Mouse (Mus musculus): ENCODE results near the gene Chrne.

Gene Chrne

GRCm38 (mm10) chr11:70619101-70619500 is at the start of gene Chrne:
Gene Chrne (minus strand): TSS chr11:70619216.
- DNase-seq = no peak

DNA sequence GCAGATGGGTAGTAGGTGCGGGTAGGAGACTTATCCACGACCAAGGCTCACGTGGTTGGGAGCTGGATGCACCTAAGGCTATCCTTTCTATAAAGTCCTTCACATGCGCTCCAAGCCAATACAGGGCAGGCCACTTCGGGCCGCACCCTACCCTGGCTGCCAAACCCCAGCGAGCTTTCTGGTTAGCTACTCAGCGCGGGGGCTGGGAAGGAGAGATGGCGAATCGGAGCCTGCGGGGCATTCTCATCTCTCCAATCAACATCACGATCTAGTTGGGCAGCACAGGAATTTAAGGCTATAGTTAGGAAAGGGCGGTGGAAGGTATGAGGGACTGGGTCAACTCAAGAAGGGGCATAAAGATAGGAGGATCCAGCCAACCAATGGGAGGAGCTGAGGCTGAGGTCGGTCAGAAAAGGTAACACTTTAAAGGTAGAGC is 49.3 kb upstream of the Chrne start:
- no peak for DNase-seq

DNA sequence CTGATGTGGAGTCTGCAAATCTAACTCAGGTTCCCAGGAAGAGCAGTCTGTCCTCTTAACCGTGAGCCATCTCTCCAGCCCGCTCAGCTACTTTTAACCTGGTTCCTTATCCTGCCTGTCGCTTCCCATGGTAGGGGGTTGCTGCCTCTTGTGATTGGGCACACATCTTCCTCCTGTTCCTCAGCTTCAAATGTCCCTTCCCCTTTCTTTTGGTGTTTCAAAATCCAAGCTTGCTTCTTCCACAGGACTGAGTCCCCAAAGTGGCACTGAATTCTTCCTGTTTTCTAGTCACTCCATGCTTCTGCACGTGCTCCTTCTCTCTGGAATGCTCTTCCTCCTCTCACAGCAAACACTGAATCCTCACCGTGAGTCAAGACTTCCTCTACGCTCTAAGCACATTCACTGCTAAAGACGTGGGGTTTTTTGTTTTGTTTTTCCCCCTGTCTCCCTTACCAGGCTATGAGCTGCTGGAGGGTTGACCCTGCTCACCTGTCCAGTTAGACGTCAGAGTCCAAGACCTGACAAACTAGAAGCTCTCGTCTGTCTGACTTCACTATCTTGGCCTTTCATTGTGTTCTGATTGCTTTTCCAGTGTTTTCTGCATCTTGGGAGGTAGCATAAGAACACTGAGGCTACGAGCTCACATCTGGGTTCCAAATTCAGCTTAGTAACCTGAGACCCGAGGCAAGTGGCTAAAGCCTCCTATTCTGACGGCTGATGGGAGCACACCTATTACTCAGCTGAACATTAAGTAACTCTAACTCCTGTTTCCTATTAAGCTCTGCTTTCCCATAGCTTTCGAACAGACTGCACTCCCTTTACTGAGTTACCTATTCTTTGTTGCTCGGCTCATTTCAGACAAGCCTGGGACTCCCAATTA is 48.5 kb upstream of the Chrne start:
- no peak for DNase-seq

DNA sequence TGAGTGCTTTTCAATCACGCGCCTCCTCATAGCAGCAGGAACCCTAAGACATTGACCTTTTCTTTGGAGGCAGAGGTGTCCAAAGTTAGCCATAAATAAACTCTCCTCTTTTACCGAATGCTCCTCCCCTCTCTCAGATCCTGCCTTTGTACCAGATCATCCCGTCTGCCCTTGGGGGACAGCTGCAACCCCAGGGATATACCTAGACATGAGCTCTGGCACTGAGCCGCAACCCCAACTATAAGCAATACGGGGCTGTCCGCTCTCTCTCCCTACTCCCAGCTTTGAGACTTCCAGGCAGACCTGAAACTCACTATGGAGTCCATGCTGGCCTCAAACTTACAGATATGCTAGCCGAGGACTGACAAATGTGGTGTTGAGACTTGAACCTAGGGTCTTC is 47.7 kb upstream of the Chrne start:
- DNase-seq = no peak

DNA sequence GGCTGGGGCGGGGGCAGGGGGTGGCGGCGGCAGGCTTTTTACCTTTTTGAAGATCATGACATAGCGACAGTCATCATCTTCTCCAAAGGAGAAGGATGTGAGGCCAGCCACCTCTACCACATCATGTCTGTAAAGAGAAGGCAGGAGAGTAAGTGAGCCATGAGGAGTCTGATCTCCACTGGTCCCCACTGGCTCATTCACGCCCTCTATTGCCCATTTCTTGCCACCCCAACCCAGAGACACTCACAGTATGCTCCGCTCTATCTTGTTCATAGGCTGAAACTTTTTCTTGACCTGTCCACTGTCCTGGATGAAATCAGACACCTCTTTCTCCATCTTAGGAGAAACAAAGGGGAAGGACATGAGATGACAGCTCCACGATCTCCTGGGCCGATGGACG is 45.7 kb upstream of the Chrne start:
- DNase-seq = no peak

- no peak for DNase-seq
Observed at GRCm38 (mm10) chr11:70663957-70664356, 44.9 kb upstream of the Chrne start.

- DNase-seq = no peak
Observed at GRCm38 (mm10) chr11:70663101-70663500, 44.1 kb upstream of the Chrne start.

GRCm38 (mm10) chr11:70660571-70660970 is 41.6 kb upstream of the Chrne start:
- DNase-seq = peak; percentile 35

DNA sequence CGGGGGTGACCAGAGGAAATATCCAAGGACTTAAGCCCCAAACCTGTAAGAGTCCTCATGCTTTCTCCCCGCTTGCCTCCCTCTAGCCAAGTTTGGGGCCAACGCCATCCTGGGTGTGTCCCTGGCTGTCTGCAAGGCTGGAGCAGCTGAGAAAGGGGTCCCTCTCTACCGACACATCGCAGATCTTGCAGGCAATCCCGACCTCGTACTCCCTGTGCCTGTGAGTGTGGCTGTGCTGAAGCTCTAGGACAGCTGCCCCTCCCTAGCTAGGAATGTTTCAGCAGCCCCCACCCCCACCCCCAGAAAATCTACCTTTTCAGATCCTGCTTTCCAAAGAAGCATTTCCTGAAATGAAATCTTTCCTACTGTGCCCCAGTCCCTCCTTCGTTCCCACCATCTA is 39.9 kb upstream of the Chrne start:
- no peak for DNase-seq

DNA sequence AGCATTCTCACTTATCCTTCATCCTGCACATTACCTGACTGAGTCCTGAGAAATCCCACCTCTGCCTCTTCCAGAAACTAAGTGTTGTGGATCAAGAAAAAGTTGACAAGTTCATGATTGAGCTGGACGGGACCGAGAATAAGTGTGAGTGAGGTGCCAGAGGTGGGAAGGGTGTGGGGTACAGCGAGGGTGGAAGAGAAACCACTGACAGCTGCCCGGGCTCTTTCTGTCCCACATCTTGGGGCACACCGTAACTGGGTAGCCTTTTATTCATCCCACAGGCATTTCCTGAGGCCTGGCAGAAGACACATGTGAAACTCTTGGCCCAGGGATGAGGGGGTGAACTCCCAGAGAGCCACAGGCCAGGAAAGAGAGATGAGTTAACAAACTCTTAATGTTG is 39.5 kb upstream of the Chrne start:
- peak; percentile 23 for DNase-seq

DNA sequence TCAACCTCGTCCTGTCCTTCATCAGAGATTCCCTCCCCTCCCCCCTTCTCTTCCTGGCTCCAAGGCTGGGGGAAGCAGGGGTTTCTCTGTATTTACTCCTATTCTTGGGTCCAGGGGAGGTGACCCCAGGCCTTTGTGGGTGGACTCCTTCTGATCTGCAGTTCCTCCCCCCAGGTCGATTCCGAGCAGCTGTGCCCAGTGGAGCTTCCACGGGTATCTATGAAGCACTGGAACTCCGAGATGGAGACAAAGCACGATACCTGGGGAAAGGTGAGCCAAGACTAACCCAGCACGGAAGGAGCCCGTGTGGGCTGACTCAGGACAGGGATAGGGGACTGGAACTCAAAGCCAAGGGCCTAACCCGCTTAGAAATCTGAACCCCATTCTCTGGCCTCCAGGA is 39.0 kb upstream of the Chrne start:
- peak; percentile 42 for DNase-seq

GRCm38 (mm10) chr11:70657573-70657972 is 38.6 kb upstream of the Chrne start:
- no peak for DNase-seq

DNA sequence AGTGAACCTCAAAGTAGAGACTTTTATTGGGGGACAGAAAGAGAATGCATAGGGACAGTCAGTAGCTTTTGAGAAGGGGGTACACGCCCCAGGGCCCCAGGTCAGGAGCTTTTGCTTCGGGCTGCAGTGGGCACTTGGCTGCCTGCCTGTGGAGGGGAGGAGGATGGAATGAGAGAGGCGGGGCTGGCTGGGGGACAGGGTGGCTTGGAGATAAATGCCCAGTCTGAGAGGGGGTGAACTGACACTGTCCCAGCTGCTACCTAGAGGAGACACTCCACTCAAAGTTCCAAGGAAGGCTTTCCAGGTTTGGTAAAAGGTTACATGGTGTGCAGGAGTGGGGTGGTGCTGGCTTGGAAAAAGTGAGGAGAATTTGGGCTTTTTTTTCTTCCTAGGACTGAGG is 37.9 kb upstream of the Chrne start, which contains the start of gene Eno3:
TSS of gene Eno3 (plus strand) at position 239 of the 400 bp plus-strand sequence.
- DNase-seq = peak; percentile 58

DNA sequence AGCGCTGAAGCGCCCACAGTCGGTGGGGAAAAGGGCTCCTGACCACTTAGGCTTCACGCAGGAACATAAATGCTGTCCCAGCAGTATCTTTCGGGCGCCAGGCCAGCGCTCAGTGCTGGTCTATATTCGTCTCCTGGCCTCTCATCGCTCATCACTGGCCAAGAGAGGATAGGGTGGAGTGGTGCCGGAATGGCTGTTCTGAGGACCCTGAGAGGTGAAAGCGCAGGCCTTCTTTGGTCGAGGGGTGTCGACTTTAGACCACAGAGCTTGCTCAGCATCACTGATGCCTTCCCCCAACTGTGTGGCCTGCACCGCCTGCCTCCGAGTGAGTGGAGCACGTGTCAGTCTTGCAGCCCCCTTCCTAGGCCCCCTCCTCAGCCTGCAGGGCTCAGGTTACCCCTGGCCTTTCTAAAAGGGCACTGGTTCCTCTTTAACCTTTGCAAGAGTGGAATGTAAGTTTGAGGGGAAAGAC is 37.5 kb upstream of the Chrne start:
- DNase-seq = peak; percentile 68

DNA sequence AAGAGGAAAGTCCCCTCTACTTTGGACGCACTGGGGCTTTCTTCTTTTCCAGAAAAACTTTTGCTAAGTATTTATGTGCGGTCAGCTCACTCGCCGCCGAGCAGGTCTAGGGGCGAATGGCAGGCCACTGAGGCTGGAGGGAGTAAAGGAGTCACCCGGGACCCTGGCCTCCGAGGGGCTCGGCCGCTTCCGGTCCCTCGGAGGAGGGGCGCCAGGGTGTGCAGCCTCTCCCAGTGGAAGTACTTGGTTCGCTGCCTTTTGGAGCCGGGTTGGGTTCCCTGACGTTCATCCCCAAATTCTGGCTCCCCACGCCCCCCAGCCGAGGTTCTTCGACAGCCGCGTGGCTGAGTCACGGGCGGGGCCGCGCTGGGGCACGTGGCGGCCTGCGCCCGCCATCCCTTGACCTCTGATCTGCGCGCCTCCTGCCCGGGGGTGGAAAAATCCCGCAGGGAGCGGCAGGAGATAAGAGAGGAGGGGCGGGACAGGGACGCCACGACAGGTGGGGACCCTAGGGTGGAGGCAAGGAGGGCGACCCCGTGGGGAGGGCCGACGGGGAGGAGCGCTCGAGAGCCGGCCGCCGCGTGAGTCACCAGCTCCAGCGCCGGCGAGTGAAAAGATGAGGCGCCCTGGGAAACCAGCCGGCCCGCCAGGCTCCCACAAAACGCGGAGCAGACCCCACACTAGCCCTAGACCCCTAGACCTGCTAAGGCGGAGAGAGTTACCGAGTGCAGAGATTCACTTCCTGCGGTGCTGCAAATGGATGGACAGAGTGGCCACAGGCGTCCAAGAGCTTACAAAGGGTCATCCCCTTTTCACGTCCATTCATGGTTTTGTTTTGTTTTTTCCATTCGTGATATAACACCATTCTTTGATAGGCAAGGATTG is 36.8 kb upstream of the Chrne start:
- DNase-seq = peak; percentile 68

GRCm38 (mm10) chr11:70654923-70655570 is 36.0 kb upstream of the Chrne start:
- DNase-seq = peak; percentile 86

DNA sequence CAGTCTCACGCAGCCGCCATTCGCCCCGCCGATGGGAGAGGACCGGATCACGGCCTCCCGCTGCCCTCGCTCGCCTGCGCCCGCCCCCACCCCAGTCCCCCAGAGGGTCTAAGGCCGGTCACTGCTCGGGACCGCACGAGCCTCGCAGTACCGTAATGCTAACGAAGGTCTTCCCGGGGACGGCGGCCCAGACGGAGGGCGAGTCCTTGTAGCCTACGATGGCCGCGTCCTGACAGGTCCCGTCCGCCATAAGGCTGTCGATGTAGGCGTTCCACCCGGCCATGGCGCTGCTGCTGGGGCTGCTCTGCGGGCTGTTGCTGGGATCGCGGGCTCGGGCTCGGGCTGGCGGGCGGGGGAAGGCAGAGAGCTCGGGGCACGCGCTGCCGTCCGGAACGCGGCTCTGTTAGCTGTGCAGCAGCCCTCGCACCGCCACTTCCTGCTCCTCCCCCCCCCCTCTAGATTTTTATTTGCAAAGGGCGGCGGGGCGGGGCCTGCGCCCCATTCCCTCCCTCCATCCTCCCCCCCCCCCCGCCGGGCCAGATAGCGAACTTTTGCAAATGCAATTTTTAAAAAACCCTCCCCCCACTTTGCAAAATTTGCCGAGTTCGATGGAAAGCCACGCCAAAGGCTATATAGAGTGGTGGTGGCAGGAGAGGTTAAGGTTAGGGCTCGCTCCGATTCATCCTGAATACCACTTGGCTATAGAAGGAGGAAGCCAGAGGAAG is 35.3 kb upstream of the Chrne start, which contains the start of gene Pfn1:
TSS of gene Pfn1 (minus strand) at position 447 of the 725 bp plus-strand sequence.
- peak; percentile 82 for DNase-seq

DNA sequence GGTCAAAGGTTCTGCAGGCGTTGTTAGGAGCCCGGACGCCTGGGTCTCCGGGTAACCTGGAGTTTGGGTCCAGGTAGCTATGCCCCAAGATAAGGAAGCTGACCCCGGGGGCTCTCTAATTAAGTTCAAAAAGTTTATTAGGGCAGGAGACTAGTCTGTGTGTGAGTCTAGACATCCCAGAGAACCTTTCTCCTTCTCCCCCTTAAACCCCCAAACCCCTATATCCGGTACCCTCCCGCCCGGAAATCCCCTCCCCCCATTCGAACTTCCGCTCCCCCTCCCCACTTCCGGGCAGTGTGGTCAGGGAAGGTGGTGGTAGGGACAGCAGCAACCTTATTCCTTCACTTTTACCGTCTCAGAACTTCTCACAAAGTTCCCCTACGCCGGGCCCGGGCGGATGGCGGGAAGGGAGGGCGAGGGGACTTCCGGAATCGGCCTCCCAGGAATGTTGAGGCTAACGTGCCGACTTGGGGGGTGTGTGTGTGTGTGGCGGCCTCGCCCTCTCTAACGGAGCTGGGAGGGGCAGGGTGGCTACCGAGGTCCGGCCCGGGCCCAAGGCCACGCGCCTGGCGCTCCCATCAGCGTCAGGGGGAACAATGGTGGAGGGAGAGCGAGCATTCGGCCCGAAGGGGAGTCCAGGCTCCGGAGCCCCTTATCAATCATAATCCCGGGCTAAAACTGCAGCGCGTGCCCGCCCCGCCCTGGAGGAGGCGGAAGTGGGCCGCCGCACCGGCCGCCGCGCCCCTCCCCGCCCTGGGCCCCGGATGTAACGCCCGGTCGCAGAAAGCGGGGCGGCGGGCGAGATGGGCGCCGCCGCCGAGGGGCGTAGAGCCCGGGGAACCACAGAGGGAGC is 34.6 kb upstream of the Chrne start:
- peak; percentile 68 for DNase-seq

DNA sequence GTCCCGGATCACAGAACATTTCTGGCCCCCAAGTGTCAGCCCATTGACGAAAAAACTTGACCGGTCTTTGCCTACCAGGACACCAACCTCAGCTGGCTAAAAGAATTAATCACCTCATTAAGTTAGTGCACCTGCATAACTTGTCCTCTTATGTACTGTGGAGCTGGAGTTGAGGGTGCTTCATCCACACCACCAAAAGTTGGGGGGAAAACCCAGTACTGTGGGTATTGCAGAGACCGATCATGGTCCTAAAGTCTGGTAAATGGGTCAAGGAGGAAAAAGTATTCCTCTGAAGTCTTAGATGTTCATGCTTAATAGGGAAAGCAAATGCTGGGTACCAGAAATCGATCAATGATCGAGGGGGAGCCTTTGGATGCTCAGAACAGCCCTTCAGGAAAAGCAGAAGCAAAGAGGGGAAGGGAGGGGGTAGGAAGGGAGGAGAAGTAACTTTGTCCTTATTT is 33.9 kb upstream of the Chrne start:
- DNase-seq = no peak

DNA sequence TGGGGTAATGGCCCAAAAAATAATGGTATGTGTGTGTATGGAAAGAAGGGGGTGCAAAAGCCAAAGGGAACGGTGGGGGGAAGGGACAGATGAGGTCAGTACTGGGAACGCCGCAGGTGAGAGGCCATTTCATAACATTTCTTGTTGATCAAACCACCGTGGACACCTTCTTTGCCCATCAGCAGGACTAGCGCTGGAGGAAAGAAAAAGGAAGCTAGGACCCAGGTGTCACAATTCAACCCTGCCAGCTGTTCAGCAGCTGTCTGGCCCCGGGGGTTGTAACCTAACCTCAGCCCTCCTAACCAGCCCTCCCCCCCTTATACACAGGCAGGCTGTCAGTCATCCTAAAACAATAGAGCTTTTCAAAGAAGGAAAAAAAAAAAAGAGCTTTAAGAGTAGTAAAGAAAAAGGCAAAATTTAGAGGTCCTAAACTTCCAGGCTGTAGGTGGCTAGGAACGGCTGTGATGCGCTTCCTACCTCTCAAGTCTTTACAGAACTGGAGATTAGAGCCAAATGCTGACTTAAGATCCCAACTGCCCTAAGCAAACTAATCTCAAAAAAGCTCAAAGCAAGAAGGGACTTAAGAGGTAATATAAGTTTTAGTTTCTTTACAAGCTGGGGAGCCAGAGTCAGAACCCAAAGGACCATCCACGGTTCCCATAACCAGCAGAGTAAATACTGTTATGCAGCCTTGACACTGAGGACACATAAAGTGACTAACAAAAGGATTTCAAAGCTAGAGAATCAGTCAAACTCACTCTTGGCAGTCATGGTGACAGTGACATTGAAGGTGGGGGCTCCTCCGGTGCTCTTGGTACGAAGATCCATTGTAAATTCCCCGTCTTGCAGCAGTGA is 33.2 kb upstream of the Chrne start:
- DNase-seq = peak; percentile 54
